Mouse (Mus musculus) natural killer cell, adult 2 months (primary cell): ENCODE measurements around the gene Tmem132d.

Experiments
- DNase-seq, 2 experiments: peaks; one replicate each; pipeline ENCODE4 v3.0.0; 2022; ENCODE audit warnings: low spot score in 2 of 2

The Tmem132d gene

DNA sequence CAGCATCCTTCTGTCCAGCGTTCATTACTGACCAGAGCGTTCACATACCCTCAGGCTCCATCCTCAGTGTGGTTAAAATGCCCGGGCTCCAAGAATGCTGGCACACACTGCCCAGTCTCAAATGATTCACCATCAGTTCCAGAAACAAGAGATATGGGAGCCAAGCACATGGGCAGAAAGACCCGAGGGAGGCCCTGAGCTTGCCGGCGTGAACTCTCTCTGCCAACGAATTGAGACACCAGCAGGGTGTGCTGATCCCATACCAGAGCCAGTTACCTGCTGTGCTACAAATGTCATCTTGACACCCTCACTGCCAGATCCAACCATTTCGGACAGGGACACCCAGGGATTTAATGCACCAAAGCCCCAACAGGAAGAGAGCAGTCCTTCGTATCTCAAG, 25.3 kb downstream of the Tmem132d start:
- no peak for DNase-seq

DNA sequence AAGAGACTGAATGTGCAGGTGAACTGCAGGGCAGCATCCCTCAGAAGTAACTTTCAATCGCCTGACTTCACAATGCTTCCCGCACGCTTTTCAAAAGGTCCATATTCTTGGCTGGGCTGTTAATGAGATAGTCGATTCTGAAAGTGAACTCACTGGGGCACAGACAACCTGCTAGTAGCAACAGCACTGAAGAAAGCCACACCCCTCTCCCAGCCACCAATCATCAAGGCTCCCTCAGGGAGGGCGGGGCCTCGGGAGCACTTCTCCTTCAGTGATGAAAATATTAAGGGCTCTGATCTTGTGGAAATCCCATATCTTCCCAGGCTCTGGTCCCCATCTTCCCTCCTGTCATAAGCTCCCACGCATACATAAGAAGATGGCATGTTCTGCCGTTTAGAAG, 27.8 kb downstream of the Tmem132d start:
- DNase-seq, result no peak

DNA sequence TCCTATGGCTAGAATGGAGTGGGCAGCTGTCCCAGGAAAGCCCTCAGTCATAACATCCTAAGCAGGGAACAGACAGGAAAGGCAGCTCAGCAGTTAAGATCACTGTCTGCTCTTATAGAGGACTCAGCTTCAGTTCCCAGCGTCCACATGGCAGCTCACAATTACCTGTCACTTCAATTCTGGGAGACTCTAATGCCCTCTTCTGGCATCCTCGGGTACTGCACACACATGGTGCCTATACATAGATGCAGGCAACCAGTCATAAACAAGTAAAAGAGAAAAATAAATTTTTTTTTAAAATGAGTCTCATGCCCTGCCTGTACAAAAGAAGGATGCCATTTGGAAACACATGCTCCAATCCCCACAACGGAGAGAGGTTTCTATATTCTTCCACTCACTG, 28.7 kb downstream of the Tmem132d start:
- DNase-seq, result no peak

DNA sequence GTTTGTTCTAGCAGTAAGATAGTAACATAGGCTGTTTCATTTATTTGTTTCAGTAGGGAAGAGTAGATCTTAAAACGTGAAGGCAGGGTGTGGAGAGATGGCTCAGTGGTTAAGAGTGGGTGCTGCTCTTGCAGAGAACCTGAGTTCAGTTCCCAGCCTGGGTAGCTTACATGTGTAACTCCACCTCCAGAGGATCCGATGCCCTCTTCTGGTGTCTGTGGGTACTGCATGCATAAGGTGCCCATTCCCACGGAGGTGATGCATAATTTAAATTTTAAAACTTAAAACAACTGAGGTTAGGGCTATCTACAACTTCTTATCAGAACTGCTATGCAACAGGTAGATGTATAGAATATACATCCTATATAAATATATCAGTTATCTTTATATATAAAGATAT, 40.5 kb downstream of the Tmem132d start:
- no peak for DNase-seq

DNA sequence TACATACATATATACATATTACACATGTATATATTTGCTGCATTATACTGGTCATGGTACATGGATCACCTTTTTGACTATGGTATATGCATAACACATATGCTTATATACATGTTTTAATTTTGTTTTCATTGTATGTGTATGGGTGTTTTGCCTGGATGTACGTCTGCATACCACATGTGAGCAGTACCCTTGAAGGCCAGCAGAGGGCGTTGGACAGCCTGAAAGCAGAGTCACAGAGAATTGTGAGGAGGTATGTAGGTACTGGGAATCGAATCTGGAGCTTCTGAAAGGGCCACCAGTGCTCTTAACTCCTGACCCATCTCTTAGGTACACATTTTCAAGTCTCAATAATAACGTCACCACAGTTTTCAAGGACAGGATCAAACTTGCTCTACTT, 43.2 kb downstream of the Tmem132d start:
- no peak for DNase-seq

DNA sequence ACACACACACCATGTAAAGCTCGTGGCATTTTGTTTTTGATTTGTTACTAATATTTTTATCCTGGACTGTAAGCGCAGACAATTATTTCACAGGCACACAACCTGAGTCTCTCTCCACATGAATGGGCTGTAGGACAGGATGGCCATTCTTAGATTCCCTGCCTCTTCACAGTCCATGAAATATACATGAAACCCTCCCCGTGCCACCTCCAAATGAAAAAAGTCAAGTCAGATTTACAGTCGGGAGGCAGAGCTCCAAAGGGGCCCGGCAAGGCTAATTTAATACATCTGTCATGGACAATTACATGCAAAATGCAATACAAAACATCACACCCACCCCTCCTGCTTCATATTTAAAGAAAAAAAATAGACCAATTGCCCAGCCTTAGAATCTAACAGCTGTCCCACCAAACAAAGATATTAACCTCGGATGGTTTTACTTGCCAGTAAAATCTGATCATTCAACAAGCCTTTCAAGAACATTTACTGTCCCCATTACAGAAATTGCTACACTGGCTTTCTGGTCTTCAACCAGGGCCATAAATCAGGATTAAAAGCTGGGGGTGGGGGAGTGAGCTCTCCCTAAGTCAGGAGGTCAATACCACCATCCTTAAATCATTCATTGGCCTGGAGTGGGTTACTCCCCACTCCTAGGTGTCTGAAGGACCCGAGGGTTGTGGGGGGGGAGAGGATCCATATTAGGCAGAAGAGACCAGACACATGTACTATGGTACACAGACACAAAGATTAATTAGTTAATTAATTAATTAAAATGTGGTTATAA, 44.3 kb downstream of the Tmem132d start:
- no peak for DNase-seq

DNA sequence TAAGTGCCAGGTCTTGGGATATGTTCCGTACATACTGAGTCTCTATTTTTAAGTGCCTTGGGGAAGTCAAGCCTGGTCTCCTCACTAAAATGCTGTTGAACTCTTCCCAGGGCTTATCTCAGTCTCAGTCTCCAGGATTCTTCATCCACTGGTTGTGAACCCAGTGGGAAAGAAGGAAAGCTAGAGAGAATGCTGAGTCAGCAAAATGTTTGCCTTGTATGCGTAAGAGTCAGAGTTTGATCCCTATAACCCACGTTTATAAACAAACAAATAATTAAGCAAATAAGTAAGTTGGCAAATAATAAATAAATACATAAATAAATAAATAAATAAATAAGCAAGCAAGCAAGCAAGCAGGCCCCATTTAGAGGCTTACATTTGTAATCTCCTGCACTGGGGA, 63.1 kb downstream of the Tmem132d start:
- no peak for DNase-seq

DNA sequence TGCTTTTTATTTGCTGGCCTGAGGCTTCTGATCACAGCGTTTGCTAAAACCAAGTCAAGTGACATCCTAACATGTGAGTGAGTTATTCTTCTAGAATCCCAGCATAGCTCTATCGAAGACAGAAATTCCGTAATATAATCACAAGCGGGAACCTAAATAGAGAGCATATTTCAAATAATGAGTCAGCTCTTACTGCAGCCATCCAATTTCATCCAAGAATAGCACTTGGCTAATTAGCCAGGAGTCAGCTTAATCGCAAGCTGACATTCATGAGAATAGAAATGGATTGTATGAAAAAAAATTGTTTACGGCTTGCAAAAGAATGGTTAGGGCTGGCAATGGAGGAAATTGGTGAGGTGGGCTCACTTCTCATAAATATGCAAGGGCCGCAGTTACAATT, 63.8 kb downstream of the Tmem132d start:
- no peak for DNase-seq

DNA sequence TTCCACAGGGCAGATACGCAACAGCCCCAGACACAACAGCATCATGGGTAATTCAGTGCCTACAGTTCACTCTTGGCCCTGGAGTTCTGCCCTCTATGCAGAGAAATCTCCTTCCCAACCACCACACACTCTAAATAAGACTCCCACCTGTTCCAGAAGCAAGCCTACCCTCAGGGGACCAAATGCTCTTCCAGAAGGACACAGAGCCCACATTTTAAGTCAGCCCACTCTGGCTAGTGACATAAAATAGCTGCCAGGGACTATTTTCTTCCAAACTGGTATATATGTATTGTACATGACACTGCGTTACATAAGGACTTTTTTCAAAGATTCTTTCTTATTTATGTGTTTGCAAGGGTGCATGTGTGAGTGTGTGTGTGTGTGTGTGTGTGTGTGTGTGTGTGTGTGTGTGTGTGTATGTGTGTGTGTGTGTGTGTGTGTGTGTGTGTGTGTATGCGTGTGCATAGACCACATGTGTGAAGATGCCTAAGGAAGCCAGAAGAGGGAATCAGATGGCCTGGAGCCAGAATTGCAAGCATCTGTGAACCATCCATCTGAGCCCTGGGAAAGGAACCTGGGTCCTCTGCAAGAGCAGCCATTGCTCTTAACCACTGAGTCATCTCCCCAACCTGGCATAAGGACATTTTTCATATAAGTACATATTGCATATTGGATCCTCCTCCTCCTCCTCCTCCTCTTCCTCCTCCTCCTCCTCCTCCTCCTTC, 67.5 kb downstream of the Tmem132d start:
- DNase-seq, result no peak

DNA sequence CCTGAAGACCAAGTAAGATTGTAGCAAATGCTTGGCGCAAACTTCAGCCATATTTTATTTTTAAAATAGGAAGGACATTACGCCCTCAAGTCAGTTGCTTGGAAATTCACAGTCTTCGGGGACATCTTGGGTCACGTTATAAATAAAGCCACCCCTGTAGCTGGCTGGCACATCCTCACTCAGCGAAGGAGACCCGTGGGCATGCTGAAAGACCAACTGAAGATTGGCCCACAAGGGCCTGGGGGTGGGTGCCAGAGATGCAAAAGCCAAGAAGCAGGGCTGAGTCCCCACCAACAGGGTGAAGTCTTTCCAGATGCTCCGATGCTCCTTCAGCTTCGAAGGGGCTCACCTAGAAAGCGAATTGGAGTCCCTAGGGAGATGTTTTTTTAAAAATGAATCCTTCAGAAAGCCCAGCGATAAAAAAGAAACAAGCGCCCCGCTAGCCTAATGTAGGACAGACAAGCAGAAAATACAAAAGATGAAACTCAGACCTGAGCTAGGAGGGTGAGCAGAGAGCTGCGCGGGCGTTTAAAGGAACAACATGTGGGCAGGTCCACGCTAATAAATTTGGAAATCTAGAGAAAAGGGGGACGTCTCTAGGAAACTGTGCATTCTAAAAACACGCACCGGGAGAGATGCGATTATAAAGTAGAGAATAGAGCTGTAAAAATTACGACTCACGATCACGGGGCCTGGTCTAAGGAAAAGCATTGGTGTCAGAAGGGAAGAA, 71.8 kb downstream of the Tmem132d start:
- no peak for DNase-seq

DNA sequence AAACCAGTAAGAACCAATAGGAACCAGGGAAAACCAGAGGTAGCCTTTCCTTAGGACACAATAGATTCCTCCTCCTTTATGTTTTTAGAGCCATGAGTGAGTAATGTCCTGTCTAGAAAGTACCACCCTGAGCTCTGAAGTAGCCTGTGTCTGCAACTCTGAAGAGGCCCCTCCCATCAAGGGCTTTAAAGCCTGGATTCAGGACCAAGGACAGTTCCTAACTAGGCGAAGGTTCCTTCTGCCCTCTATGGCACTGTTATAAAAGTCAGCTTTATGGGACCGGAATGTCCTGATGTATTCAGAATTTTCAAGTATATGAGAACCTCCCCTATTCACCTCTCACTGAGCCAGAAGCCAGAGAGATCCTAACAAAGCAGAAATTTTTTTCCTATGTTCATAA, 84.0 kb downstream of the Tmem132d start:
- DNase-seq, result no peak

DNA sequence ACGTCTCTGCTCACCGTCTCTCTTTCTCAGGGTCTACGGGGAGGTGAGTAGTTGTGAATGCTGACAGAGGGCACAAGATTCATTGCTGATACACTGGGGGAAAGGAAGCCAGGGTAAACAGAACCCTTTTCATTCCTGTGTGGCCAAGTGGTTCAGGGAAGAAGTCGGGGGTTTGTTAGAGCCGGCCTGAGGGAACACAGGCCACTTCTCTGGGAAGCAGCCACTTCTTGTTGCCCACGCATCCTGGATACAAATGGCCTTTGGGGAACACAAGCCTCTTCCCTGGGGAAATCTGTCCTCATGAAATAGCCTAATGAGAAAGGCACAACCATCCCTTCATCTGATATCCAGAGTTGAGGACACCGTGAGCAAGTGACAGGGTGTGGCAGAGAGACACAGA, 96.0 kb downstream of the Tmem132d start:
- DNase-seq, result no peak

DNA sequence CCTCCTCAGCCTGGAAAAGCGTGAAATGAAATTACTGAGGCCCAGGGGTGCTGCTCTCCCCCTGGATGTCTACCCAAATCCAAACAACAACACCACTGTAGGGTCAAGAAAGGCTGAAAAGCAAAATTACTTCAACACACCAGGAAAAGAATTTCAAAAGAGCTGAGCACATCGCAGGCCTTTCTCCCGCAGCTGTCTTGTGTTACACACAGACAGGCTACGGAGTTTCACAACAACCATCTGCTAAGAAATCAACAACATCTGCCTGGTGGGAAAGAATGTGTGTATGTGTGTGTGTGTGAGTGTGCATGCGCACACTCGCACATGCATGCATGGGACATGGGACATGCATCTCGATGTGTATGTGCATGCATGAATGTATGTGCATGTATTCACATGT, 100.1 kb downstream of the Tmem132d start:
- no peak for DNase-seq

DNA sequence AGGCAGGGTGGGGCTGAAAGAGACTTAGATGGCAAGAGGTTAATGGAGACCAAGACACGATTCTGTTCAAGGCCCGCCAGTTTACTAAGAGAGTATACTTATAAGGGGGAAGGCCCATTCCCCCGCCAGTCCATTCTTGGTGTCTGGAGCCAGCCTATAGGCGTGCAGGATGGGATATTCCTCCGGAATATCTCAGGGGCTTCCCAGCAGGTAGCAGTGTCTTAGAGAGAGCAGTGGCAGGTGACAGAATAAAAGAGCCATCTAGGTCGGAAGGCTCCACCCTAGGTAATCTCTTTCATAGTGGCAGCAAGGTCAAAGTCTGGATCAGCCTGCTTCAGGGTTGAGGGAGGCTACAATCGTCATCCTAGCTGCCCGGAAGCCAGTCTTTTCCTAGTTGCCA, 102.5 kb downstream of the Tmem132d start:
- DNase-seq, result no peak

DNA sequence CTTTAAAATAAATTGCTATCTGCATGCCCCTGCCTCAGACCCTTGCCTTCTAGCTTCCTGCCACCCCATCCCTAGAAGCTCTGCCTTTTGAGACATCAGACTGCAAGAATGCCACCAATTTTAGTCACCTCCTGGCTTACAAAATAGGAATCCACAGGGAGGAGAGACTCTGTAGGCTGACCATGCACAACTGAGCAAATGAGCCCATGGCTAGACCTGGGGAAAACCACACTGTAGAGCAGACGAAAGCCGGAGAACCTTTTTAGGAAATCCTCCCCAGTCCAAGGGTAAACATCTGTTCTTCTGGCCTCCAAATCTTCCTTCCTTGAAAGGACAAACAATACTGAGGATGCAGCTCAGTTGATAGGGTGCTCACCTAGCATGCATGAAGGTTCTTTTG, 130.5 kb downstream of the Tmem132d start:
- DNase-seq, result no peak

DNA sequence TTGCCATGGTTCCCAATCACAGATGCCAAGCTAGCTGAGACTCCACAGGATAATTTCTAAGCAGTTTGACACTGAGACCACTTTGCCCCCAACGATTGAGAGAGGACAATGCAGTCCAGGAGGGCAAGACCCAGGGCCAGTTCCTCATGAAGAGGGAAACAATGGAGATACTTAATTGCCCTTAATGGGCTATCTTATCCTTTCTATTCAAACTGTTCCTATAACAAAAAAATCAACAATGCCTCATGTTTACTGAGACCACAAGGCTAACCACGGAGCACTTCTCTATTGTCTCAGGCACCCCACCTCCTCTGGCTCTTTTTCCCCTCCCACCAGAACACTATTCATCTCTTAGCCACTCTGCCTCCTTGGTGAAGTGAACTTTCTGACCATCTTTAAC, 141.7 kb downstream of the Tmem132d start:
- no peak for DNase-seq

DNA sequence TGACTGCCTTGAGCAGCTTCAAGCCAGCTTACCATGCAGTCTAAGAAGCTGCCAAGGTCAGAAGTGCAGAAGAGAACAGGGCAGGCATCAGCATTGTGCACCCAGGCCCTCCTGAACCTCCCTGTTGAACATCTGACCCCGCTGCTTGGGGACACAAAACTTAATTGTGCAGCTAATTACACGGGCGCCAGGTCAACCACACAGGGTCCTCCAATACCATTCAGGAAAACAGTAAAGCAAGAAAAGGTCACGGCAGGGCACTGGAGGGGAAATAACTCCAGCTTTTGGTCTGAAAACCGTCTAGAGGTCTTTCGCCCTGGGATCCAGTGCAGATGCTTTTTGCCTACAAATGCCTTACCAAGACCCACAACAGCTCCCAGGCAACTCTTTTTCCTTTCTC, 159.6 kb downstream of the Tmem132d start:
- no peak for DNase-seq

DNA sequence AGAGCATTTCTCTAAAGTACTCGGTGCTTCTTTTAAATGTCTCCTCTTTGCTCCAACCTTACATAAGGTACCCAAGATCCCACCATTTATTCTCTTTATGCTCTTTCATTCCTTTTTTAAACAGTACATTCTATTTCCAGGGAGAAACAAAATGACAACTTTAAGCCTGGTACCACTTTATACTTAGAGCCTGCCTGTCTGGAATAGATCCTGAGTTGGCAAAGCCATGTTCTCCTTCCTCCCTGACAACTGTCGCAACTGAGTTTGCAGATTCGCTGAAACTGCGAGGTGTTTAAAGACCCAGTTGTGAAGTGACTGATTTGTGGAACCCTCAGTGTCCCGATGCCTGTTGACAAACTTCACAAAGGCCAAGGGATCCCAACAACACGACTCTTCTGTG, 165.5 kb downstream of the Tmem132d start:
- DNase-seq, result no peak

DNA sequence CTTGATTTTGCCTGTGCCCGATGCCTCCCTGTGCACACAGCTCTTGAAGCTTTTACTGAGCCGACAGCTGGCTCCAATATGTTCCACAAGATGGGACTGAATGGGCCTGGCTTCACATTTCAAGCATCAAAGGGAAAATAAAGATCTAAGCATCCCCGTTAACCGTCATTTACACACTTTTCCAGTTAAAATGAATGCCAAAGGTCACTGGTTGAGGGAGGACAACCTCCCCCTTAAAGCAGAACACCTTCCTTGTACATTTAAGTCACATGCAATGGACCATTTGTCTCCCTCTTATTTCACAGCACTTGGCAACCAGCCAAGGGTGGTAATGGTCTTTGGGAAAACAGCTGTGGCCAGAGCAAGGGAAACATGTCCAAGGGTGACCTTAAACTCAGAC, 188.7 kb downstream of the Tmem132d start:
- DNase-seq, result no peak

DNA sequence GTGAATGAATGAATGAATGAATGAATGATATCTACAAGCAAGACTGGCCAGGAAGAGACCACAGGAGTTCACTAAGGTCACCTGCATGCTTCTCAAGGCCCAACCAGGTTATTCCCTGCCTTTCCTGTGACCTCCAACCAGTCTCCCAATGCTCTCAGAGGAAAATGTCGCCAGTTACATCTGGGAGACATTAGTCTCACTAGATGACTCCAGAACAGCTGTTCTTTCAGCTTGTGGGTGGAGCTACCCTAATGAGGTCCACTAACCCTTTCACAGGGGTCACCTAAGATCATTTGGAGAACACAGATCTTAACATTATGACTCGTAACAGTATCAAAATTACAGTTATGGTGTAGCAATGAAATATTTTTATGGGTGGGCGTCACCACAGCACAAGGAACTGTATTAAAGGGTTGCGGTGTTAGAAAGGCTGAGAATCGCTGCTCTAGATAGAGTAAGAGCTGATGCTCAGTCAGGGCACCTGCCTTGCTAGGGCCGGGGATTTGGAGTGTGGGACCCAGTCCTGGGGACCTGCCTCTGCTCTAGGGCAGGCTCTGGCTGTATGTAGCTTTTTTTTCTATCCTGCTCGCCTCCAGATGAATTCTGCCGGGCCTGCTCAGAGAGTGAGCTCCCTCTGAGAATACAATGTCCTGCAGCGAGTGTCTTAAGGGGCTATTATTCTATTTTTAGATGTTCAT, 196.1 kb downstream of the Tmem132d start:
- DNase-seq, result no peak

DNA sequence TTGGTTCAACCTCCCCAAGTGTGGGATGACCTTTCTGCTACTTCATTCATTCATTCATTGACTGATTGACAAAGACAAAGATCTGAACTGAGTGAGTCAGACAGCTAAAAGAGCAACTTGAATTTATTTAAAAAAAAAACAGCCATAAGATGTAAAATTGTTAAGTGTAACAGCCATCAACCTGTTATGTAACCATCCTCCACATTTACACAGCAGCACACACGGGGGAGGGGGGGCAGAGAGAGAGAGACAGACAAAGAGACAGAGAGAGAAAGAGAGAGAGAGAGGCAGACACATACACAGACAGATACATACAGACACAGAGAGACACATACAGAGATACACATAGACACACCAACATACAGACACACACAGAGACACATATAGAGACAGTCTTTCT, 197.3 kb downstream of the Tmem132d start:
- DNase-seq, result no peak

DNA sequence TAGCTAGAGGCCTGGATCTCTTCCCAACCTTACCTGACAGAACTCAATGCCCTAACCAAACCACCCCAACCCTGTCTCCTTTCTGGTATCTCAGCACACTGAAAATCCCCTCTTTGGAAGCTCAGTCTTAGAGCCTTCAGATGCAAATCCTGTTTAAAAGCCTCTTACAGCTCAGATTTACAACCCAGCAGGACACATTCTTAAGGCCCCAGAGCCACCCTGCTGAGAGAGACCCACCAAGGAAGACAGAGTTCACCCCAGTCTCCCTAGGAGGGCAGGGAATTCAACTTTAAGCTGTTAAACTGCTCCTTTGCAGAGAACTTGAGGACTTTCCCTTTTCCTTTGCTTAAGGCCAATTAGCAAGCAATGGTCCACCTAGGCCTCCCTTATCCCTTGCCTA, 199.8 kb downstream of the Tmem132d start:
- no peak for DNase-seq
